Mouse (Mus musculus): ENCODE measurements around the gene Ebna1bp2.

Gene Ebna1bp2

DNA sequence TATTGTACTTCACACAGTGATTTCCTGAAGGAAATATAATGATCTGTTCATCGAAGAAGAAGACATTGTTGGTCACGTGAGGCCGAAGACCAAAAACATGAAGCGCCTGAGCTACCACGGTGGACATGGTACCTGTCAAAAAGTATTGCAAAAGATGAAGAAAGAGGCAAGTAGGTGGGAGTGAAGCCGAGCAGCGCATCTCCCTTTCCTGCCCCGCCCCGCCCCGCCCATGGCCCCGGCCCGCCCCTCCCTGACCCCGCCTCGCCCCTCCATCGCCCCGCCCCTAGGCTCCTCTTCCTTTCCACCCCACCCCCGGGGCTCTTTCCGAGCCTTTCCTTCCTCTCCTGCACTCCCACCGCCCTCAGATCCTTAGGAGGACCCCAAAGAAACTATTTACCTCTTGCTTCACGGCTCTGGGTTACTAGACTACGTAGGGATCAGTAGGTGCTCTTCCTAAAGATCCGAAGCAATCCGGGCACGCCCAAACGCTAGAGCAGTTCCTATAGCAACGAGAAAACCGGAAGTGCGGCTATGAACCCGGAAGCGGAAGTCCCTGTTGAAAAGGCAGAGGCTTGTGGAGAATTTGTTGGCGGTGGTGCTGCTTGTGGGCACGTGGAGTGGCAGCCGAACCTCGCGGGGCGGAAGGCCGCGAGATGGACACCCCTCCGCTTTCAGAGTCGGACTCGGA is at the start of gene Ebna1bp2, which contains the start of gene Cfap57:
Gene Ebna1bp2 (plus strand): TSS at position 521 of the 688 bp plus-strand sequence.
Gene Cfap57 (minus strand): TSS at position 499 of the 688 bp plus-strand sequence.
- DNase-seq = peak; percentile 90 to 93

DNA sequence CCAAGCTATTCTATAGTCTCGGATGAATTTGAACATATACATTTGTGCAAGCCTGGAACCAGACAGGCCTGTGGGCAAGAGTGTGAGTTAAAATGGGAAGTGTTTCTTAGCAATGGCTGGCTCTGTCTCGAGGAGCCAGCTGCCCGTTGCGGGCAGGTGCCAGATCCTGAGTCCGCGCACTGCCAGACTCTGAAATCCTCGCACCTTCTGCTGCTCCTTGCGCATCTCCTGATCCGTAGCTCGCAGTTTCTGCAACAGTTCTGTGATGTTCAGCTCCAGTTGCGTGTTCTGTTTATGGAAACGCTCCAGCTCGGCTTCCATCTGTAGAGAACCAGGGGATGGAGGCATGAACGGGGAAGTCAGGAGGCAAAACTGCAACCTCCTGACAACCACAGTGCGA is 49.2 kb upstream of the Ebna1bp2 start:
- no peak for DNase-seq

DNA sequence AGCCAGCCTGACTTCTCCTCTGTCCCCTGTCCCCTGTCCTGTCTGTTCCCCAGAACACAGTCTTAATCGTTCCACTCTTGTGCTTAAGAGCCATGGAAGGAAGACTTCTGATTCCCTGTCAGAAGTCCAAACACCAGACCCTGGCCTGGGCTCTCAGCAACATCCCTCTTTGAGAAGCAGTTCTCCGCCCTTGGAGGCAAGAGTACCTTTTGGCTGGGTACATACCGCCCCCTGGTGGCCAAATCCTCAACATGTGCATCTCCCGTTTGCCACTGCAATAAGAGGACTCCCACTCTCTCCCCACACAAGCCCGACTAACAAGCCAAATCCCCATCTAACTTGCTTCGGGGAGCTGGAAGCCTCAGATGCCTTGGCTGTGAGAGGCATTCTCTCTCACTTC is 44.5 kb upstream of the Ebna1bp2 start:
- peak; percentile 94 for DNase-seq

DNA sequence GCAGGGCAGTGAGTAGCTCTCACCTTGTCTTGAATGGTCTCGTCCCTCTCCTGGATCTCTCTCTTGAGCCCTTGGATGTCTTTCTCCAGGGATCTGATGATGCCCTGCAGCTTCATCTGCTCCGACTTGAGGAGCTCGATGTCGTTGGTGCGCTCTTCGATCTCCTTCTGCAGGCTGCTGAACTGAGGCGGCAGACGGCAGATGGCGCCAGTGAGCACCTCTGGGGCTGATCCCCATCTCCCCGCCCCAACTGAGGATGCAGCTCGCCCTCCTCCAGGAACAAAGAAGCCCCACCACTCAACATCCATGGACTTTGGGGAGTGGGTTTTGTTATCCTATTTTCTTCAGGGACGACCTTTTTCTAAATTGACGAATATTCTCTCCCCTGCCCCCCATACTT is 41.3 kb upstream of the Ebna1bp2 start:
- peak; percentile 70 to 74 for DNase-seq

DNA sequence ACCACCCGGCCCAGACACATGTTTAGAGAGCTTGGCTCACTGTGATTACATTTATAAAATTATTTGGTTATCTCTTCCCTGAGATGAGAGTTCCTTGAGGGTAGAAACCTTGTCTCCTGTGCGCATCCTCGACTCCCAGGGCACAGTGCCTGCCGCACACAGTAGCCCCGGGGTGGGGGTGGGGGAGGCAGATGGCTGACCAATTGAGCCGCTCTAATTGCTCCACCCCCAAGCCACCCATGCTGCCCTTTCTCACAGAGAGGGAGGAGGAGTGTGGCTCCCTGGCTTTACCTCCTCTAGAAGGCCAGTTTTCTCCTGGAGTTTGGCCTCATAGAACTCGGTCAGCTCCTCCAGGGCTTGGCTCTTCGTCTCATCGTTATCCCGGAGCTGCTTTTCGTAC is 39.1 kb upstream of the Ebna1bp2 start:
- DNase-seq = peak; percentile 14 to 46

DNA sequence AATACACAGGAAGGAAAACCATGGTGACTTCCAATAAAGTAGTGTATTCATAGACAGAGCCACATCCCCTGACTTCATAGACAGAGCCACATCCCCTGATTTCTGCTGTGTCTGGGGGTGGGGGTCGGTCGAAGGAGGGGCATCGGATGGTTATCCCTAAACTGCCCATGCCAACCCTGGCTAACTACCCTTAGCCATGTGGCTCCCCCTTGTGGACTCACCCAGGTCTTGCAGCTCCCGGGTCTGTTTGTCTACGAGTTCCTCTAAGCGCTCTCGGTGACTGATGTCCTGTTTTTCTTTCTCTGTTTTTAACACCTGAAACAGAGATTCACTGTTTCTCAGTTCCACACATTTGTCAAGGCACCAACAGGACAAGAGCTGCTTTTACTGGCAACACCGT is 38.0 kb upstream of the Ebna1bp2 start:
- no peak for DNase-seq

DNA sequence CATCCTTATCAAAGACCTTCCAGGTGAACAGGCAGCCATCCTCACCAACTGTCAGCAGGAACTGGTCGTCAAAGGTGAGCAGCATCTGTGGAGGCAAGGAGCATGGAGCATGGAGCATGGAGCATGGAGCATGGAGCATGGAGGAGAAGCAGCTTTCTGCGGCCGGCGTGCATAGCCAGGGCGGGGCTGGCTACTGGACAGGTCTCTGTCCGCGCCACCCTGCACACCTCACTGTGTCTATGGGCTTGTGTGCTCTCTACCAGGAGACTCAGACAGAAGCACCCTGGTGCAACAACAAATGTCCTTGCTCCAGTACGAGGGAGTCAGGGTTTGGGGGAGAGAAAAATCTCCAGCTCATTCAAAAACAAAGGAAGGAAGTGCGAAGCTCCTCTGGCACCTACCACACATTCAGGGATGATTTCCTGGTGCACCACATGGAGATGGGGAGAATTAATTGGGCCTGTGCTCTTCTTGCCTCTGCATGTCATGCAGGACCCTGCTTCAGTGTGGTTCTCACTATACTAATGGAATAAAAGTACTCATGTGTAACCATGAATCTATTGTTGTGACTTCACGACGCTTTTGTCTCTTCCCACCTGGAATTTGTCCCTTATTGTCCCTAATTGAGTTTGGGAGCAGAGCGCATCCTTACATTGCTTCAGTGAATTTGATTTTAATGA is 31.4 kb upstream of the Ebna1bp2 start:
- no peak for DNase-seq

DNA sequence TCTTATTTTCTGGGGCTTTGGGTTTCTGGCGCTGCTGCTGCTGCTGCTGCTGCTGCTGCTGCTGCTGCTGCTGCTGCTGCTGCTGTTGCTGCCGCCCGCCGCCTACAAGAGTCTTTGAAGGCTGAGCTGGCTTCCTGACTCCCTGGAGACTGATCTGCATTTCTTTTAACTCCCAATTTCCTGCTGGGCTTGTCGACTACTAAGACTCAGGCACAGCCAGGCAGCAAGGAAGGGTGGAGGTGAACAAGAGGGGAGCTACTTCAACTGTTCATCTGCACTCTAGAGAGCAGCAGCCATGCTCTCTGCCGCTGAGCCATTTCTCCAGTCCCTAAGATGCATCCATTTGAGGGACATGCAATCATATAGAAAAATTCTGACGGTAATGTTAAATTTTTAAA is 30.9 kb upstream of the Ebna1bp2 start:
- no peak for DNase-seq

DNA sequence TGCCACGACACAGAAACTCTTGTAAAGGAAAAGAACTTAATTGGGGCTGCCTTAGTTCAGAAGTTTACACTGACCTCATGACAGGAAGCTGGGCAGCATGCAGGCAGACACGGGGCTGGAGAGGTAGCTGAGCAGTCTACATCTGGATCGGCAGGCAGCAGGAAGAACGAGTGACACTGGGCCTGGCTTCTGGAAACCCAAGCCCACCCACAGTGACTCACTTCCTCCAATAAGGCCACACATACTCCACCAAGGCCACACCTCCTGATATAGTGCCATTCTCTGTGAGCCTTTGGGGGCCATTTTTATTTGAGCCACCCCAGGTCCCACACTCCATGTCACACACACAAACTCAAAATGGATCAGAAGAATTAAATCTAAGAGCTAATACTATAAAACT is 16.5 kb upstream of the Ebna1bp2 start:
- DNase-seq = no peak

DNA sequence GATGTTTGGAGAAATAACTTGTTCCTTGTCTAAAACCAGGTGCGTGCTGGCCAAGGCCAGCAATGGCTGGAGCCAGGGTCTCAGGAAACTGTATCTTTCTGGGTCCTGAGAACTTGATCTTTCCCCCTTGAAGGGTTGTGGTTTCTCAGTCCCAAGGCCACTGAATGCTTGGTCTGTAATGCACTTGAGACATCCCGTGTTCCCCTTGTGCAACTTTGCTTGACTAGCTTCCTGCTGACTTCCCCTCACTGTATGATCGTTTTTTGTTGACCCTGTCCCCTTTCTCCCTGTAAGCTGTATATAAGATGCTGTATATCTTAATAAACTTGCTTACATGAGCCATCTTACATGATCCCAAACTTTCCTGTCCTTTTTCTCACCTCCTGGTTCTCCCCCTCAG is 10.8 kb upstream of the Ebna1bp2 start:
- DNase-seq = no peak

DNA sequence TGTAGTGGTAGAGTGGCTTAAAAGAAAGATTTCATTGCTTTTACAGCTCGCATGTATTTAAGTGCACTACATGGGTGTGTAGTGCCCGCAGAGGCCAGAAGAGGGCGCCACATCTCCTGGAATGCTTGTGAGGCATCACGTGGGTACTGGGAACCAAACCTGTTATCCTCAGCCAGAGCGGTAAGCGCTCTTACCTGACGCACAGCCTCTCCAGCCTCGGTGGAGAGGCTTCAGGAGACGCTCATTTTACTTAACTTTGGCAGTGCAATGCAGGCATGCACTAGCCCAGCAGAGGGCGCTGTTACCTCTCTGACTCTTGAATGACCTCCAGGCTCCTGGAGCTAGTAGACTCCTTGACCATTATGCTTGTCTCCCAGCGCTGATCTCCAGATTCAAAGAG is 8.0 kb upstream of the Ebna1bp2 start:
- DNase-seq = peak; percentile 75 to 78

DNA sequence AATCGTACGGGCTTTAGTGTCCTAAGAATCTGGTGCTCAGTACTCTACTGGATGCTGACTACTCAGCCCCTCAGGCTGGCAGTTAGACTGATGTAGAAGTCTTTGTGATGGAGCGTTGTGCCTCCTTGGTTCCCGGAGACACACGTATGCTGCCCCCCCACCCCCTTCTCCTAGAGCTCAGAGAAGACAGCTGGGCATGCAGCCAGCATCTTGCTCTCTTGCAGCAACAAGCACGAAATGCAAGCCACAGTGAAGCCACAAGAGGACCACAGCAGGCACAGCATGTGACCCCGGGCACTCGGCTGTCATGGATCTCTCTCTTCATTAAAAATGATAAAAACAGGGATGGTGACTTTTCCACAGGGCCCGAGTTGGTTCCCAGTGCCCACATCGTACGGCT is 5.2 kb upstream of the Ebna1bp2 start:
- no peak for DNase-seq

DNA sequence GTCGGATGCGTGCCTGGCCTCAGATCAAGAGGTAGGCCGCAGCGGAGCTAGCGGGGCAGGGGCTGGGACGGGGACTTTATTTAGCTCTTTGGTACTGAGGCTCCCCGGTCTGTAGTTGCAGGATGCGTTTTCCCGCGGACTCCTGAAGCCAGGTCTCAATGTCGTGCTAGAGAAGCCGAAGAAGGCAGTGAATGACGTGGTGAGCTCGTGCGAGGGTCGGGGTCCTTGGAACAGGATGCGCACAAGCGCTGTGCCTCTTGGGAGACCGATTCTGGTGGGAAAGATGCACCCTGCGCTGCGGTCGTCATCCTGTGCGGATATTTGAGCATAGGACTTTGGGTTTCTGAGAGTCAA is 345 bp downstream of the Ebna1bp2 start:
- DNase-seq = no peak

DNA sequence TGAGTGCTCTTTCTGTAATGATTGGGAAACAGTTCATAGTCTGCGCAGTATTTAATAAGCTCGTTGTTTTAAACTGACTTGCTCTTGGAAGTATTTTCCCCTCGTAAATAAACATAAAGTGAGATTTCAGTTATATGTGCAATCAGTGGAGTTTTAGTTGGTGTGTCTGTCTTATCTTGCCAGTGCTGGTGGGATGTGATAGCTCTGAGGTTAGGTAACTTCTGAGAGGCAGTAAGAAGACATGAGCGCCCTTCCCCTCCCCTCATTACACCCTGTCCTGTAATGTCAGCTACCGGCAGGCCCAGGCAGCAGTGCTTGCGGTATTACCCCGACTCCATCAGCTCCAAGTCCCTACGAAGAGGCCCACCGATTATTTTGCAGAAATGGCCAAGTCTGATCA is 1.2 kb downstream of the Ebna1bp2 start:
- DNase-seq = no peak

DNA sequence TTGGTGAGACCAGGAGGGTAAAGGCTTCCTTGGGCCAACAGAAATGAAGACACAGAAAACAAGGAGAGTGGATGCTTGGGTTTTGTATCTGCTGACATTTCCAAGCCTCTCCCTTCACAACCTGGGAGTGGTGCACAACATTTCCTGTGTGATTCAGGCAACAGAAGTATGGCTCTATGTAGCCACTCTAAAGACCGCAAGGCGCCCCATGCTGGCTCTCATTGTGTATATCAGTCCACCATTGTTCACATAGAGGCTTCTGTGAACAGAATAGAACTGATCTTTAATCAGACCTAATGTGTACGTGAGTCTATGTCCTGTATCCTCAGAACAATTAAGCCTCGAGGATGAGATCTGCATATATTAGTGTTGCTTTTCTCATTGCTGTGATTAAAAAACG is 9.7 kb downstream of the Ebna1bp2 start:
- DNase-seq = no peak

DNA sequence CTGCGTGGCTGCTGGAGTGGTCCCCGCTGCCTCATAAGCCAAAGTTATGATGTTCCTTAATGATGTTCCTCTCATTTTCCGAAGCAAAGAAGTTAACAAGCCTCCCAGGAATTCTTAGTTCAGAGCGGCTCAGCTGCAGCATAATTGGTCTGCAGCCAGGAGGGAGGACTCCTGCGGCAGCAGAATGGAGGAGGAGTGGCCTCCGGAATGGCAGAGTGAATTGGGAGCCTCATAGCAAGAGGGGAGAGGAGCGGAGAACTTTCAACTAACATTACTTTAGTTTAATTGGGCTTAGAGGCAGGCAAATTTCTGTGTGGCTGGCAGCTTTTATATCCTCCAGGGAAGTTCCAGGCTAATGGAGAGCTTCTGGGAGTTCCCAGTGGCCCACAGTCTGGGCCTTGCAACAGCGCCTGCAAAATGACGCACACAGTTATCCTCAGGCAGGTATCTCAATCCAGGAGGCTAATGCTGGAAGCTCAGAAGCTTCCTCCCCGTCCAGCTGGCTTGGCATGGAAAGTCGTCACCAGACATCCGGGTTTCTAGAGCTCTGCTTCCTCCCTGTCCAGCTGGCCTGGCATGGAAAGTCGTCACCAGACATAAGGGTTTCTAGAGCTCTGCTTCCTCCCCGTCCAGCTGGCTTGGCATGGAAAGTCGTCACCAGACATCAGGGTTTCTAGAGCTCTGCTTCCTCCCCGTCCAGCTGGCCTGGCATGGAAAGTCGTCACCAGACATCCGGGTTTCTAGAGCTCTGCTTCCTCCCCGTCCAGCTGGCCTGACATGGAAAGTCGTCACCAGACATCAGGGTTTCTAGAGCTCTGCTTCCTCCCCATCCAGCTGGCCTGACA is 22.0 kb downstream of the Ebna1bp2 start:
- DNase-seq = peak; percentile 53 to 54

DNA sequence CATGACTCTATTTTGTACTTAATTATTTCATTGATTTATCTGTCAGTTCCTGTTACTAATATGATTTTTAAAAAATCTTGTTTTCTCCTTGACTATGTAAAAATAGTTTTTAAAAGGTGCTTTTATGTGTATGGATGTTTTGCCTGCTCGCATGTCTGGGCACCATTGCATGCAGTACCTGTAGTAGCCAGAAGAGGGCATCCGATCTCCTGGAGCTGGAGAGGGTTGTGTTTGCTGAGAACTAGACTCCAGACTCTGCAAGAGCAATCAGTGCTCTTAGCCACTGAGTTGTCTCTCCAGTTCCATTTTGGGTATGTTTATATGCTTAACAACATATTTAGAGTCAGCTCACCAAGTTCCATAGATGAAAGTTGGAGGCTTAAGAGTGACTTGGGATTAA is 24.6 kb downstream of the Ebna1bp2 start:
- DNase-seq = peak; percentile 69 to 70

DNA sequence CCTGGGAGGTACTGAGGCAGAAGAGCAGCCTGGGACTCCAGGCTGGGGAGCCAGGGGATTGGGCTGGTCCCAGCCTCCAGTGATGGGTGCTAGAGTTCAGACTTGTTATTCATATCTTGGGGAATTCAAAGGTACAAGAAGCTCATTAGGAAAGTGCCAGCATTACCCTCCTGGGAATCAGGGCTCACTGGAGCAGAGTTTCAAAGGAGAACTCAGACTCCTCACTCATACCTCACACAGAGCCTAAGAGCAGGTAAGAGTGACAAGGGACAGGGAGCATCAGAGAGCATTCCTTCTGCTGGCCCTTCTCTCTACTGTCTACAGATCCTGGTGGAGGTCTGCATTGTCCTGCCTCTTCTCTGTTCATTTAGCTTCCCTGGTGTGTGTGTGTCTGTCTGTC is 38.1 kb downstream of the Ebna1bp2 start, which contains the start of gene Olfr62:
Gene Olfr62 (plus strand): TSS at position 301 of the 400 bp plus-strand sequence.
- no peak for DNase-seq

Measured in kidney, postnatal 4 days (tissue).